Mouse (Mus musculus): ENCODE measurements around the gene Rom1. TPM values are rescaled to one million over a fixed set of nuclear protein-coding genes. Genes with fewer than 3 reads are reported as not detected.
"Not testable (repeated sequence)": the region's sequence is repeated elsewhere in the genome, so short reads cannot be mapped to it uniquely, and the experiment has no call there.

Gene Rom1
- polyA plus RNA-seq (2015; fragmentation: Nextera tagmentation; extraction: Ambion mirVana): 2.7 and 3.3 TPM in 2 replicates

DNA sequence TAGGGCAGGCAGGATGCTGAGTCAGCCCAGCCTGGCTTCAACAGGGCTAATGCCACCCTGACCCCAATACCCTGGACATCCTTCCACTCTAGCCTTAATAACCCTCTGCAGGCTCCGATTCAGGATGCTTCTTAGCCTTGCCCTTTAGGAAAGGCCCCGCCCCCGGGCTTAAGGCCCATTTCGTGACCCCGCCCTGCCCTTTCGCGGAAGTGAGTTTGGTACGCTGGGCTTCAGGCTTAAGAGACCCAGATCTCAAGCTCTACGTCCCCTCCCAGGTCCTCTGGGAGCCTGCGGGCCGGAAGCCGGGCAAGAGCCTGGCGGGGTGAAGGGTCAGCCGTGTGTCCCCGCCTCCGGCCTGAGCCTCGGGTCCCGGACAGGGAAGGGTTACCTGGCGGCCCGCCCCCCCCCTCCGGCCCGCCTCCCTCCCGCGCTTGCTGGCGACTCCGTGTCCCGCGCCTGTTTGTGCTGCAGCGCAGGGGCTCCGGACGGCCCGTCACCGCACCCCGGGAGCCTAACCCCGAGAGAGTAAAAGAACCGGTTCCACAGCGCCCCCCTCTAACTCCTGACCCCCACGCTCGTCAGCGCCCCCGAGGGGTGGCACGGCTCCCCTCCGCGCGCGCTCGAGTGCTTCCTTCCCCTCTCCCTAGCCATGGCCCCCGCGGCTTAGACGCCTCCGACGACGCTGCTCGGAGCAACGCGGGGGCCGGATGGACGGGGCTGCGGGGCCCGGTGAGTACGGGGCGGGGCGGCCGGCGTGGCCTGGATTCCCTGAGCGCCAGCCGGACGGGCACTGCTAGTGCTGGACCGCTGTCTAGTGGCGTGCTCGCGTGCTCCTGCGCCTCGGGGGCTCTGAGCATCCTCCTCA is at the start of gene Rom1, which contains the start of gene Eml3:
Gene Rom1, minus strand, starts transcription at position 133 of the 865 bp plus-strand sequence.
Gene Eml3, plus strand, starts transcription at position 329 of the 865 bp plus-strand sequence.
- Histone ChIP-seq H3K4me3 (peak within 1 kb of the TSS; percentile 77), H3K4me2 (peak within 1 kb of the TSS; percentile 78), H3K9me3 (no peaks in the 10 kb centered on the region), H3K27ac (peak within 1 kb of the TSS; percentile 76), H3K9ac (peak within 1 kb of the TSS; percentile 89), H3K27me3 (no peaks in the 10 kb centered on the region), H3K4me1 (peaks cover 20% of the 10 kb centered on the region), H3K36me3 (peaks cover 56% of the 10 kb centered on the region)
- under 1% methylated on average over 67 of the region's 74 CpGs for WGBS
- ATAC-seq (ENCODE audit: insufficient number of reproducible peaks, insufficient read depth, low FRiP score, low TSS enrichment, low read depth): peak; percentile 61

DNA sequence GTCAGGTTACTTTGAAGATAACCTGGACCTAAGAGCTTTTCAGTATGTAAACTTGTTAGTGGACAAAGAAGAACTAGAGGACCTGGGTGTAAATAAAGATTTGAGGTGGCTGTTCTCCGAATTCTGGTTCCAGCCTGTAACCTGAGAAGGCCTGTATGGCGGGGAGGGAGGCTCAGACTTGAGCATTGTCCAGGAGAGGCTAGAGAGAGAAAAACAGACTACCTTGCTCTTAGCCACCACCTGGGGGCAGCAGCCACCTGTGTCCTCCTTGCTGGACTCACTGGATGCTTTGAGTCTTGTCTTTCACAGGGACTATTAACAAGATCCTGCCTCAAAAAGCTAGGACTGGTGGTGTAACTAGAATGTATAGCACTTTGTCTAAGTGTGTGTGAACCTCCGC is 47.4 kb upstream of the Rom1 start:
- Histone ChIP-seq H3K27ac (peak overlapping the region; percentile 29; the same call in 1 of the 2 replicates), H3K27me3 (no peaks in the 10 kb centered on the region), H3K4me3 (no peak overlapping the region), H3K4me2 (no peak overlapping the region), H3K9ac (no peak overlapping the region), H3K36me3 (peaks cover 96% of the 10 kb centered on the region), H3K9me3 (no peaks in the 10 kb centered on the region), H3K4me1 (peaks cover 31% of the 10 kb centered on the region)
- 33% methylated on average over 3 of the region's 3 CpGs for WGBS
- peak; percentile 56; the same call in 1 of the 2 replicates for ATAC-seq (ENCODE audit: insufficient number of reproducible peaks, insufficient read depth, low FRiP score, low TSS enrichment, low read depth)

DNA sequence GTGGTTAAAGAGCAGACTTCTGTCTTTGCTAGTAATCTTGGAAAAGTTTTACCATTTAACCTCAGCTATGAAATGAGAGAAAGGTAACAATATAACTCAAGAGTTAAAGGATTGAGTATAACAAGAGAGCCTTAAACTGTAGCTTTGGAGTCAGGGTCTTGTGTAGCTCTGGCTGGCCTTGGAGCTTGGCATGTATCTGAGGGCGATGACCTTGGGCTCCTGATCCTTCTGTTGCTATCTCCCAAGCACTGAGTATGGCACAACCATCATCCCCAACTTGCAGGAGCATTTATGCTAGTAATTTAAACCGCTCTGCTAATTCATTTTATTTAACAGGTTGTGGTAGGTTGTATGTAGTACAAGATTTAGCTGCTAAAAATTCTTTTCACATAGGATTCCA is 46.3 kb upstream of the Rom1 start:
- H3K9ac ChIP-seq: no peak overlapping the region
- peaks cover 22% of the 10 kb centered on the region for H3K4me1 ChIP-seq
- no peak overlapping the region for H3K4me2 ChIP-seq
- no peak overlapping the region for H3K27ac ChIP-seq
- no peak overlapping the region for H3K4me3 ChIP-seq
- no peaks in the 10 kb centered on the region for H3K27me3 ChIP-seq
- H3K9me3 ChIP-seq: no peaks in the 10 kb centered on the region
- ATAC-seq (ENCODE audit: insufficient number of reproducible peaks, insufficient read depth, low FRiP score, low TSS enrichment, low read depth): no peak
- H3K36me3 ChIP-seq: peaks cover 99% of the 10 kb centered on the region
- WGBS: 98% methylated on average over 2 of the region's 2 CpGs

DNA sequence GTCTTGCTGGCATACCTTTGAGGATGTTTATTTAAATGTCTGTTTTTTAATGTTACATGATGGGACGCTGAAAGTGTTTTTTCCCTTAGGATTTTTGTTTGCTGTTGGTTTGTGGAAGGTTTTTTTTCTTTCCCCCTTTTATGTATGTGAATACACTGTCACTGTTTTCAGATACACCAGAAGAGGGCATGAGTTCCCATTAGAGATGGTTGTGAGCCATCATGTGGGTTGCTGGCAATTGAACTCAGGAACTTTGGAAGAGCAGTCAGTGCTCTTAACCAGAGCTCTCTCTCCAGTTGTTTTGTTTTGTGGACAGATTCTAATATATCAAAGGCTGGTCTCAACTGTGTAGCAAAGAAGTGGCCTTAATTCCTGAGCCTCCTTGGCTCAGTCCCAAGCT is 45.5 kb upstream of the Rom1 start:
- Histone ChIP-seq H3K9me3 (no peaks in the 10 kb centered on the region), H3K9ac (no peak overlapping the region), H3K4me3 (no peak overlapping the region), H3K36me3 (peaks cover 99% of the 10 kb centered on the region), H3K4me2 (no peak overlapping the region), H3K27ac (no peak overlapping the region), H3K27me3 (no peaks in the 10 kb centered on the region), H3K4me1 (peaks cover 16% of the 10 kb centered on the region)
- 89% methylated on average over 1 of the region's 1 CpGs for WGBS
- no peak for ATAC-seq (ENCODE audit: insufficient number of reproducible peaks, insufficient read depth, low FRiP score, low TSS enrichment, low read depth)

DNA sequence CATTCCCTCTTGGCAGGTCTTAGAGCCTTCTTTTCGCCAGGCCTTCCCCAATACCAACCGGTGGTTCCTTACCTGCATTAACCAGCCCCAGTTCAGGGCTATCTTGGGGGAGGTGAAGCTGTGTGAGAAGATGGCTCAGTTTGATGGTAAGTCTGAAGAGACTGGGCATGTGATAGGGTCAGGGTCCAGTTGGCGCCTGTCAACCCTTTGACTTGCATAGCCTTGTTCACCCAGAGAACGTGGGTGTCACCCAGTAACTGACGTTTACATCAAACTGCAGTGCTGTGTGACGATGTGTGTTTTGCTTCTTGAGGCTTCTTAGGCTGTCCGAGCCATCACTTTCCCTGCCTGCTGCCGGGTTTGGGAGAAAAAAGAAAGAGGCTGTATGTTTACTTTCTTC is 43.3 kb upstream of the Rom1 start:
- peaks cover 92% of the 10 kb centered on the region for H3K36me3 ChIP-seq
- WGBS: 86% methylated on average over 8 of the region's 8 CpGs
- H3K4me3 ChIP-seq; H3K4me2 ChIP-seq; H3K9me3 ChIP-seq; ATAC-seq (ENCODE audit: insufficient number of reproducible peaks, insufficient read depth, low FRiP score, low TSS enrichment, low read depth); H3K9ac ChIP-seq; H3K27ac ChIP-seq; H3K27me3 ChIP-seq: not testable (repeated sequence)
- peaks cover 26% of the 10 kb centered on the region for H3K4me1 ChIP-seq

DNA sequence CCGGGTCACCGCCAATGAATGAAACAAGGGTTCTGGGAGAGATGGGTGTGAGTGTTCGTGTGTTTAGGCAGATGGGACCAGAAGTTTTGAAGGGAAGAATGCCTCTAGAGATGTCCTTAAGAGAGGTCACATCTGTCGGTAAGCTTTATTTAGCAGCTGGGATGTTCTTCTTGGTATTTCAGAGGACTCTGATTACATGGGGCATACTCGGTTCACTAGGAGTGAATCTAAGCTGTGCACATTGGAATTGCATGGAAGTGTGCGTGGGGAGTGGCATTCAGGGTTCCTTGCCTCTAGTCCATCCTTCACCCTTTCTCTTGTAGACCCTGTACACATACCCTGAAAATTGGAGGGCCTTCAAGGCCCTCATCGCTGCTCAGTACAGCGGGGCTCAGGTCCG is 38.7 kb upstream of the Rom1 start:
- Histone ChIP-seq H3K9ac (peak overlapping the region; percentile 93), H3K27ac (peak overlapping the region; percentile 85), H3K4me3 (peak overlapping the region; percentile 84), H3K36me3 (peaks cover 80% of the 10 kb centered on the region), H3K27me3 (no peaks in the 10 kb centered on the region), H3K4me1 (peaks cover 26% of the 10 kb centered on the region), H3K9me3 (no peaks in the 10 kb centered on the region), H3K4me2 (peak overlapping the region; percentile 86)
- ATAC-seq (ENCODE audit: insufficient number of reproducible peaks, insufficient read depth, low FRiP score, low TSS enrichment, low read depth): no peak
- WGBS: 6% methylated on average over 9 of the region's 9 CpGs

DNA sequence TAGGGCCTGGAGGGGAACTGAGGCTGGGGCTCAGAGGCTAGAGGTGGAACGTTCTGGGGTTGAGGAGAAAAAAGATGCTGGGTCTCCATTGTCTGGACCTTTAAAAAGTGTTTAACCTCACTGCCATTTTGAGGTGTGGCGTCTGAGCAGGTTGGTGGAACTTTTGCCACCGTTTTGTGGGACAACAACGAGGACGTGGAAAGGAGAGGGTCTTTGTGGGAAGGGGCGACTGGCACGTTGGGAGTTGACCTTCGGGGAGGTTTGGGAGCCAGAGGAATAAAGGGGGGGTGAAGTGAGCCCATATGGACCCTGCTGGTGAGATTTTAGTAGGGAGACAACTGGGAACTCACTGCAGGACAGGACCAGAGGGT is 38.2 kb upstream of the Rom1 start:
- no peak for ATAC-seq (ENCODE audit: insufficient number of reproducible peaks, insufficient read depth, low FRiP score, low TSS enrichment, low read depth)
- peaks cover 80% of the 10 kb centered on the region for H3K36me3 ChIP-seq
- WGBS: 0% methylated on average over 8 of the region's 8 CpGs
- peak overlapping the region; percentile 86 for H3K4me2 ChIP-seq
- H3K27ac ChIP-seq: peak overlapping the region; percentile 85
- no peaks in the 10 kb centered on the region for H3K27me3 ChIP-seq
- peak overlapping the region; percentile 84 for H3K4me3 ChIP-seq
- H3K9ac ChIP-seq: peak overlapping the region; percentile 93
- peaks cover 26% of the 10 kb centered on the region for H3K4me1 ChIP-seq
- no peaks in the 10 kb centered on the region for H3K9me3 ChIP-seq

DNA sequence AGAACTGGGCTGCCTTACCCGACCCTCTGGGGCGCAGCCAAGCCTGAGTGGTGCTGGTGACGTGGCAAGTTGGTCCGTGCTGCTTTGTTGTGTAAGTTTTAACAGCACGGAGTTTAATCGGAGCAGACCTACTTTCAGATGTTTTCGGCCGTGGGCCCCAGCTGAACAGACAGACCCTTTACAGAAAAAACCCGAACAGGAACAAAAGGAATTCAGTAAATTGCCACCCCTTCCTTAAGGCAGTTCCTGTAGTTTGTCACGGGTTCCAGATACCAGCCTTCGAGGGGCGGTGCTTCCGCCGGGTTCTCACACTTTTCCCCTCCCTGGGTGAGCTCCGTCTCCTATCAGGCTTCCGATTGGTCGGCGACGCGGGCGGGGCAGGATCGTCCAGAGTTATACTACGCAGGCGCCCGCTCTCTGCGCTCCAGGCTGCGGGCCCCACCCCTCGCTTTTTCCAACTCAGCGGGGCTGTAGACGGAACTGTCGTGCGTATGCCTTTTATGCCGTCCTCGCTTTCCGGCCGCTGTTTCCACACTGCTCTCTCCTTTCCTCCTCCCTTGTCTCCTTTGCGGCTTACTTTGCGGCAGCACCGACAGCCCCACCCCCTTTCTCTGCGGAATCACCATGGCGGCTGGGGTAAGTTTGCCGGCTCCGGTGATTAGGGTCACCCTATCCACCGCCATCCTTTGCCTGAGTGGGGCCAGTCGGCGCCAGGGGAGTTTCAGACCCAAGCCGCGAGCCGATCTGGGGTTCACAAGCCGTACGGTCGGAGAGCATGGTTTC is 37.6 kb upstream of the Rom1 start, which contains the start of gene Eef1g:
Gene Eef1g, plus strand, starts transcription at position 452 of the 783 bp plus-strand sequence.
- ATAC-seq (ENCODE audit: insufficient number of reproducible peaks, insufficient read depth, low FRiP score, low TSS enrichment, low read depth): peak; percentile 99
- Histone ChIP-seq H3K4me2 (peak within 1 kb of the TSS; percentile 86), H3K27me3 (no peaks in the 10 kb centered on the region), H3K4me1 (peaks cover 26% of the 10 kb centered on the region), H3K36me3 (peaks cover 80% of the 10 kb centered on the region), H3K4me3 (peak within 1 kb of the TSS; percentile 84), H3K9ac (peak within 1 kb of the TSS; percentile 93), H3K27ac (peak within 1 kb of the TSS; percentile 97), H3K9me3 (no peaks in the 10 kb centered on the region)
- WGBS: under 1% methylated on average over 52 of the region's 52 CpGs

DNA sequence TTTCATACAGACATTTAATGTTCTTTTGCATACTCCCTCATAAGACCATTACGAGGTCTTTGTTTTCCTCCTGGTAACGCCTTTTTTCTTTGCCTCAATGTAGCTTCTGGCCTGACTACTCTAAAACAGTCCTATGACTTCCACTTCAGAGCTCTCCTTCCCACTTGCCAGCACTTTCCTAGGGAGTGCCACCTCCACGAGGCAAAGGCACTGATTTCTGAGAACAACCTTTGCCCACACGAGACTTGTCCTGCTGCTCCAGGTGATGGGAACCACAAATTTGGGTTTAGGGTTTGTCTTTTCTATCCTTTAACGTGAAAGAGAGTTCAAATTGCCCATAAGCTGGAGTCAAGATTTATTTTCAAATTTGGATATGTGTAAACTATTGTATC is 37.0 kb upstream of the Rom1 start:
- Histone ChIP-seq H3K4me3 (peak overlapping the region; percentile 84), H3K4me1 (peaks cover 26% of the 10 kb centered on the region), H3K27me3 (no peaks in the 10 kb centered on the region), H3K36me3 (peaks cover 80% of the 10 kb centered on the region), H3K9ac (peak overlapping the region; percentile 77), H3K9me3 (no peaks in the 10 kb centered on the region), H3K27ac (peak overlapping the region; percentile 97), H3K4me2 (peak overlapping the region; percentile 70)
- ATAC-seq (ENCODE audit: insufficient number of reproducible peaks, insufficient read depth, low FRiP score, low TSS enrichment, low read depth): no peak
- WGBS: 39% methylated on average over 5 of the region's 5 CpGs

DNA sequence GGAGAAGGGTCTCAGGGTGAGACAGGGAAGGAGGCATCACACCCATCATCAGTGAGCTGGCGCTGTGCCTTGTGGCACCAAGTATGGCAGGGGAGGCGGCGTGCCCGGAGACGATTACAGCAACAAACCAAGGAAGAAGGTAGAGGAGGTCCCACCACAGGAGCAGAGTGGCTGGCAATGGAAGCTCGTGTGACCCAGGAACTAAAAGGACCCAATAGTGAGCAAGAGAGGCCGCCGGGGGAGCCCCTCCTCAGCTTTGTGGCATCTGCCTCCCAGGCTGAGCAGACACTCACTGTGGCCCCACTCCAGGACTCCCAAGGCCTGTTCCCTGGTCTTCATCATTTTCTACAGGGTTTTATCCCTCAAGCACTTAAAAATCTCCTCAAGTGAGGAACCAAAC is 36.6 kb upstream of the Rom1 start:
- peak overlapping the region; percentile 77 for H3K9ac ChIP-seq
- WGBS: 68% methylated on average over 8 of the region's 8 CpGs
- H3K27ac ChIP-seq: peak overlapping the region; percentile 97
- no peaks in the 10 kb centered on the region for H3K27me3 ChIP-seq
- H3K4me1 ChIP-seq: peaks cover 26% of the 10 kb centered on the region
- H3K4me3 ChIP-seq: peak overlapping the region; percentile 84
- peaks cover 79% of the 10 kb centered on the region for H3K36me3 ChIP-seq
- H3K4me2 ChIP-seq: peak overlapping the region; percentile 70
- H3K9me3 ChIP-seq: no peaks in the 10 kb centered on the region
- ATAC-seq (ENCODE audit: insufficient number of reproducible peaks, insufficient read depth, low FRiP score, low TSS enrichment, low read depth): no peak

DNA sequence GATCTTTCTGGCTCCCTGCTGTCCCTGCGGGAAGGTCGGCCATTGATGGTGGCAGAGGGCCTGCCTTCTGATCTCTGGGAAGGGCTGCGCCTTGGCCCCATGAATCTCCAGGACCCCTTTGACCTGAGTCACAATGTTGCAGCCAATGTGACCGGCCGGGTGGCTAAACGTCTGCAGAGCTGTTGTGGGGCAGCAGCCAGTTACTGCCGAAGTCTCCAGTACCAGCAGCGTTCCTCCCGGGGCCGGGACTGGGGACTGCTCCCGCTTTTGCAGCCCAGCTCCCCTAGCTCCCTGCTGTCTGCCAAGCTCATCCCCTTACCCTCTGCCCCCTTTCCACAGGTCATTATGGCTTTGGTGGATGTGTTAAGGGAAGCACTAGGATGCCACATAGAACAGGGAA is 35.9 kb upstream of the Rom1 start:
- Histone ChIP-seq H3K9me3 (no peaks in the 10 kb centered on the region), H3K36me3 (peaks cover 79% of the 10 kb centered on the region), H3K27ac (peak overlapping the region; percentile 97; the same call in 1 of the 2 replicates), H3K4me1 (peaks cover 26% of the 10 kb centered on the region), H3K27me3 (no peaks in the 10 kb centered on the region), H3K4me2 (no peak overlapping the region), H3K4me3 (no peak overlapping the region), H3K9ac (peak overlapping the region; percentile 77)
- WGBS: 84% methylated on average over 11 of the region's 11 CpGs
- ATAC-seq (ENCODE audit: insufficient number of reproducible peaks, insufficient read depth, low FRiP score, low TSS enrichment, low read depth): no peak
